Mouse (Mus musculus): Measurements from ENCODE around the gene Nr0b1.

The Nr0b1 gene

GRCm38 (mm10) chrX:86191614-86192419 lies at the start of gene Nr0b1:
Gene Nr0b1, plus strand, starts transcription at chrX:86191764.
- peak; percentile 10 for DNase-seq (ENCODE audit: low spot score)

- no peak for DNase-seq (ENCODE audit: low spot score)
Observed at GRCm38 (mm10) chrX:86187250-86187649, 4.3 kb upstream of the Nr0b1 start.

GRCm38 (mm10) chrX:86192420-86192994 lies 943 bp downstream of the Nr0b1 start:
- DNase-seq (ENCODE audit: low spot score): no peak

GRCm38 (mm10) chrX:86193386-86193785 lies 1.8 kb downstream of the Nr0b1 start:
- no peak for DNase-seq (ENCODE audit: low spot score)

GRCm38 (mm10) chrX:86237246-86237645 lies 45.7 kb downstream of the Nr0b1 start:
- DNase-seq (ENCODE audit: low spot score): no peak

All from ovary, adult 18-20 months (tissue).